Mouse (Mus musculus) neutrophil, adult 5-6 weeks (primary cell): ENCODE results near the gene Speer1. TPM values are rescaled to one million over a fixed set of nuclear protein-coding genes. Genes with fewer than 3 reads are reported as not detected.
"Not testable (repeated sequence)": the region's sequence is repeated elsewhere in the genome, so short reads cannot be mapped to it uniquely, and the experiment has no call there.

Experiments
- ATAC-seq: fragments of 151-379, 151-347 bp; 2 replicates; pipeline ENCODE4 v1.8.0; 2017; ENCODE audit warnings: mild to moderate bottlenecking, moderate TSS enrichment; ENCODE audit not compliant: insufficient number of reproducible peaks, poor library complexity, low FRiP score, severe bottlenecking; ENCODE audit errors: extremely low read depth
- total RNA-seq: library from RNA; stranded (forward); fragments of 200-1000 nt; gene quantifications from 2 replicates; pipeline ENCODE4 v1.2.3, GENCODE M21; 2017

Speer1 gene
- total RNA-seq = not detected in 2 replicates

GRCm38 (mm10) chr5:11341216-11341615 lies at the start of gene Speer1:
TSS of gene Speer1 (plus strand) at chr5:11341516.
- not testable (repeated sequence) for ATAC-seq

Other genes with a start within 250 kb of the Speer1 start
- gene Gm8879, start 213.9 kb upstream of the Speer1 start, total RNA-seq = not detected in 2 replicates
- not detected in 2 replicates for gene Gm5861, start 158.4 kb upstream of the Speer1 start, total RNA-seq
- gene Gm8890, start 85.5 kb upstream of the Speer1 start, total RNA-seq = not detected in 2 replicates
- gene Gm8897, start 74.9 kb downstream of the Speer1 start, total RNA-seq = not detected in 2 replicates
- not detected in 2 replicates for gene Gm8906, start 161.2 kb downstream of the Speer1 start, total RNA-seq